Mouse (Mus musculus): ENCODE data around the gene Myoc.

DNA sequence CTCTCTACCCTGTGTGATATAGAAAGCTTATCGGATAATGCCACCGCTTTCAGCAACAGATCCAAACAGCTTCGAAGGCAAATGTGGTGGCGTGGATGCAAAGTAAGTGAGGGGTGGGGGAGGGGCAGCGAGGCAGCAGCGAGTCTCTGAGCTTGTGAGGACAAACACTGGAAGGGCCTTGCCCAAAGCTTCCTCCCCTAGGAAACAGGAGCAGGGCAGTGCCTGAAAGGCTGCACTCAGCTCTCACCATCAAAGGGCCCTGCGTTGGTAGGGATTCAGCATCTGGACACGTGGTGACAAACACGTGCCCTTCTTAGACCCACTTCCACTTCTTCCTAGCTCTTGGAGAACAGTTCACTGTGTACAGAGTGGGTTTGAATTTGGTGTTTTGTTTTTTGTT, 49.5 kb upstream of the Myoc start:
- TF ChIP-seq POLR2A (IDR thresholded peaks at IDR 0.05; ENCODE audit: low read depth, low read length), result no peak
- no peak for TF ChIP-seq CTCF (IDR thresholded peaks at IDR 0.05; ENCODE audit: extremely low read depth, insufficient read length, insufficient replicate concordance, low read depth, low read length)
